Mouse (Mus musculus) brain, embryonic 14.5 days (tissue): ENCODE results near the gene Coro1b.

ENCODE experiments used
- CTCF ChIP-seq: fragments of 200-500 bp; IDR thresholded peaks from 2 replicates; pipeline ENCODE4 v1.5.1; 2012; ENCODE audit warnings: inconsistent platforms, mild to moderate bottlenecking, moderate library complexity, borderline replicate concordance; ENCODE audit not compliant: insufficient read depth, insufficient read length; ENCODE audit errors: extremely low read depth
- POLR2A ChIP-seq: fragments of 200-500 bp; IDR thresholded peaks from 2 replicates; pipeline ENCODE4 v1.6.1; 2012; ENCODE audit warnings: mild to moderate bottlenecking, inconsistent platforms, borderline replicate concordance; ENCODE audit not compliant: poor library complexity, insufficient read depth, insufficient read length, severe bottlenecking; ENCODE audit errors: extremely low read depth

GRCm38 (mm10) chr19:4139446-4139845, 9.0 kb upstream of the Coro1b start, which contains the start of gene Gpr152:
- no peak for TF ChIP-seq CTCF
- TF ChIP-seq POLR2A, result no peak
